Mouse (Mus musculus) stomach, embryonic 14.5 days (tissue): ENCODE measurements around the gene Tinagl1. TPM values are rescaled to one million over a fixed set of nuclear protein-coding genes. Genes with fewer than 3 reads are reported as not detected.

Experiments used
- ATAC-seq: fragments of 200-750 bp; cut with Nextera tagmentation; 2 replicates; pipeline ENCODE4 v1.8.0; 2017; ENCODE audit warnings: low read depth, moderate TSS enrichment; ENCODE audit not compliant: insufficient number of reproducible peaks, insufficient read depth, low FRiP score
- H3K27ac ChIP-seq: fragments of 300-500 bp; sonication (generic); 2 replicates; pipeline ENCODE4 v1.5.1; 2014; ENCODE audit warnings: mild to moderate bottlenecking, low read length, moderate library complexity, mixed read lengths
- H3K27me3 ChIP-seq: fragments of 300-500 bp; sonication (generic); 2 replicates; pipeline ENCODE4 v1.6.1; 2014; ENCODE audit warnings: low read length, control low read depth, mixed read lengths; ENCODE audit not compliant: control insufficient read depth, insufficient read depth
- H3K36me3 ChIP-seq: fragments of 300-500 bp; sonication (generic); 2 replicates; pipeline ENCODE4 v1.6.1; 2014; ENCODE audit warnings: mild to moderate bottlenecking, control low read depth, low read length, moderate library complexity, mixed read lengths; ENCODE audit not compliant: control insufficient read depth, insufficient read depth
- H3K4me1 ChIP-seq: fragments of 300-500 bp; sonication (generic); 2 replicates; pipeline ENCODE4 v1.6.1; 2014; ENCODE audit warnings: low read length, control low read depth, mixed read lengths; ENCODE audit not compliant: control insufficient read depth, insufficient read depth
- H3K4me2 ChIP-seq: fragments of 300-500 bp; sonication (generic); replicated peaks from 2 replicates; pipeline ENCODE4 v1.6.1; 2014; ENCODE audit warnings: low read depth, low read length, control low read depth
- H3K4me3 ChIP-seq: fragments of 300-500 bp; sonication (generic); 2 replicates; pipeline ENCODE4 v1.5.1; 2014; ENCODE audit warnings: low read depth, low read length, control low read depth
- H3K9ac ChIP-seq: fragments of 300-500 bp; sonication (generic); replicated peaks from 2 replicates; pipeline ENCODE4 v1.6.1; 2014; ENCODE audit warnings: low read depth, mild to moderate bottlenecking, control low read depth, low read length, moderate library complexity, mixed read lengths
- H3K9me3 ChIP-seq: fragments of 300-500 bp; sonication (generic); 2 replicates; pipeline ENCODE4 v1.6.1; 2016; ENCODE audit warnings: low read depth, low read length, control low read depth; ENCODE audit not compliant: control insufficient read depth
- WGBS: fragments of 180-500 bp; shearing (Covaris S2); extraction: QIAGEN DNeasy Blood & Tissue Kit; methylation state at CpG from one replicate; pipeline ENCODE4 v1.1.7; 2014; 5-methylcytosine and 5-hydroxymethylcytosine counted together
- polyA plus RNA-seq: library from polyadenylated mRNA; unstranded; fragments of >200 nt; fragmentation: Nextera tagmentation; extraction: Ambion mirVana; gene quantifications from 2 replicates; pipeline ENCODE4 v1.2.1, GENCODE M21; 2014

Gene Tinagl1
- polyA plus RNA-seq, 1 experiment from 2014 or later, result 22.1 TPM

DNA sequence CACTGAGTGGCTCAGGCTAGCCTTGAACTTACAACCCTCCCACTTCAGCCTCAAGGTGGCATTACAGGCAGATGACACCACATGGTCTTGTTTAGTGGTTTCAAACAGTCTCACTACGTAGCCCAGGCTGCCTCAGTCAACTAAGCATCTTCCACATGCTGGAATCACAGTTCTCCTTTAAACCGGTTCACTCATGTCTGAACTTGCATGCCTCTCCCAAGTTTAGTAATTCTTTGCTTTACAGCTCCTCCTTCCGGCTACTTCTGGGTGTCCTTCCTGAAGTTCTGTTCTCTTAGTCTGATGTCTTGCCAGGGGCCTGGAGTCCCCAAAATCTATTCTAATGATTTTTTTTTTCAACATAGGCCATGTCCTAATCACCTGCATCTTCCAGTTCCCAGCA, 20.7 kb downstream of the Tinagl1 start:
- H3K4me2 ChIP-seq, result no peak overlapping the region
- H3K27ac ChIP-seq, result no peak overlapping the region
- 74% methylated on average over 3 of the region's 3 CpGs for WGBS
- H3K4me3 ChIP-seq, result no peak overlapping the region
- no peaks in the 10 kb centered on the region for H3K4me1 ChIP-seq
- H3K9me3 ChIP-seq, result no peaks in the 10 kb centered on the region
- no peaks in the 10 kb centered on the region for H3K36me3 ChIP-seq
- ATAC-seq, result no peak
- peaks cover 2% of the 10 kb centered on the region; the same call in 1 of the 2 replicates for H3K27me3 ChIP-seq
- H3K9ac ChIP-seq, result no peak overlapping the region

DNA sequence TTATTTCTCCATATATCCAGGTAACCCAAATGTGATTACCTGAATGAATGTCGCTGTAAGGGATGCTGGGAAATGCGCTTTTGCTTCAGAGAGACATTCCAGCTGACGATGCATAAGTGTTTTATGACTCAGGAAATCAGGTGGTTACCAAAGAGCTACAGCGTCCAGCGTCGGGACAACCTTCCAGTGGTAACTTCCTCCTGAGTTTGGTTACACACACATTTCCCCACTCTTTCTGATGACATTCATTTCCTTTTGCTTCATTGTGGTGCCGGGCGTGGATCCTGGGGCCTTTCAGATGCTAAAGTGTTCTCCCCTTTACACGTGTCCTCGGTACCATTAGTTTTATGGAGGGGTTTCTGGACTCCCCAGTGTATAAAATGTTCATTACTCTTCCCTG, 26.5 kb downstream of the Tinagl1 start:
- Histone ChIP-seq H3K27ac (no peak overlapping the region), H3K27me3 (peaks cover 2% of the 10 kb centered on the region; the same call in 1 of the 2 replicates), H3K4me1 (no peaks in the 10 kb centered on the region), H3K9ac (no peak overlapping the region), H3K9me3 (no peaks in the 10 kb centered on the region), H3K4me2 (no peak overlapping the region), H3K36me3 (no peaks in the 10 kb centered on the region), H3K4me3 (no peak overlapping the region)
- ATAC-seq, result no peak
- WGBS, result 77% methylated on average over 10 of the region's 10 CpGs

DNA sequence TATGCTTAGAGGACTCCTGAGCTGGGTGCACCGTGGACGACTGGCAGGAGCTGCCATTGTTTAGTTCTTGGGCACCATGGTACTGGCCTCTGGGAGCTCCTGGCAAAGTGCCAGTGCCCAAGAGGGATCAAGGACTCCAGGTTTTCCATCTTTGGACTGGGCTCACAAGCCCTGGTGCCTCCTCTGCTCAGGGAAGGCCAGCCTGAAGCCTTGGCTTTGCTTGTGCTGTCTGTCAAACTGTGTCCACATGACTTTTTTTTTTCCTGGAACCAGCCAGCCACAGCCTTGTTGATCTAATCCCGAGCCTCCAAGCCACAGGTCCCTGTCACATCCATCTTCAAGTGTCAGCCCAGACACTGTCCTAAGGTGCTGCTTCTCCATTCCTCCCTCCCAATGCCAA, 33.1 kb downstream of the Tinagl1 start:
- H3K4me3 ChIP-seq, result no peak overlapping the region
- no peak overlapping the region for H3K4me2 ChIP-seq
- 43% methylated on average over 3 of the region's 3 CpGs for WGBS
- H3K4me1 ChIP-seq, result peaks cover 6% of the 10 kb centered on the region; the same call in 1 of the 2 replicates
- no peaks in the 10 kb centered on the region for H3K36me3 ChIP-seq
- no peak overlapping the region for H3K9ac ChIP-seq
- no peak for ATAC-seq
- H3K9me3 ChIP-seq, result no peaks in the 10 kb centered on the region
- H3K27ac ChIP-seq, result no peak overlapping the region
- H3K27me3 ChIP-seq, result peaks cover 27% of the 10 kb centered on the region

GRCm38 (mm10) chr4:130140992-130141402, 33.9 kb downstream of the Tinagl1 start:
- Histone ChIP-seq H3K36me3 (no peaks in the 10 kb centered on the region), H3K27ac (no peak overlapping the region), H3K4me1 (peaks cover 6% of the 10 kb centered on the region; the same call in 1 of the 2 replicates), H3K4me2 (no peak overlapping the region), H3K27me3 (peaks cover 27% of the 10 kb centered on the region), H3K9ac (no peak overlapping the region), H3K9me3 (no peaks in the 10 kb centered on the region), H3K4me3 (no peak overlapping the region)
- WGBS, result 49% methylated on average over 9 of the region's 9 CpGs
- ATAC-seq, result no peak

- Histone ChIP-seq H3K27ac (no peak within 1 kb of the TSS), H3K9ac (no peak within 1 kb of the TSS), H3K4me2 (peak within 1 kb of the TSS; percentile 60), H3K27me3 (peaks cover 27% of the 10 kb centered on the region), H3K9me3 (no peaks in the 10 kb centered on the region), H3K4me1 (peaks cover 6% of the 10 kb centered on the region; the same call in 1 of the 2 replicates), H3K36me3 (no peaks in the 10 kb centered on the region), H3K4me3 (peak within 1 kb of the TSS; percentile 27)
- 3% methylated on average over 15 of the region's 15 CpGs for WGBS
- ATAC-seq, result no peak
These were observed 35.8 kb downstream of the Tinagl1 start, which contains the start of gene Hcrtr1 for GRCm38 (mm10) chr4:130139214-130139492. TSS of gene Hcrtr1 (minus strand) at chr4:130139359.

GRCm38 (mm10) chr4:130138441-130139213, 36.3 kb downstream of the Tinagl1 start:
- ATAC-seq, result peak; percentile 51; the same call in 1 of the 2 replicates
- H3K4me3 ChIP-seq, result peak overlapping the region; percentile 27
- H3K27me3 ChIP-seq, result peaks cover 27% of the 10 kb centered on the region
- H3K4me2 ChIP-seq, result peak overlapping the region; percentile 60
- no peak overlapping the region for H3K9ac ChIP-seq
- H3K9me3 ChIP-seq, result no peaks in the 10 kb centered on the region
- under 1% methylated on average over 50 of the region's 57 CpGs for WGBS
- H3K27ac ChIP-seq, result no peak overlapping the region
- H3K36me3 ChIP-seq, result no peaks in the 10 kb centered on the region
- peaks cover 6% of the 10 kb centered on the region; the same call in 1 of the 2 replicates for H3K4me1 ChIP-seq

- Histone ChIP-seq H3K9ac (no peak overlapping the region), H3K4me3 (no peak overlapping the region), H3K27ac (no peak overlapping the region), H3K36me3 (no peaks in the 10 kb centered on the region; the same call in 1 of the 2 replicates), H3K27me3 (0 out of 2 replicates have a peak, but pooled peaks cover 3% of the 10 kb centered on the region), H3K4me2 (no peak overlapping the region), H3K9me3 (no peaks in the 10 kb centered on the region), H3K4me1 (no peaks in the 10 kb centered on the region)
- WGBS, result 54% methylated on average over 6 of the region's 6 CpGs
- no peak for ATAC-seq
These were observed 41.5 kb downstream of the Tinagl1 start for GRCm38 (mm10) chr4:130133399-130133798.

- no peak overlapping the region for H3K9ac ChIP-seq
- no peak overlapping the region for H3K4me3 ChIP-seq
- no peaks in the 10 kb centered on the region for H3K4me1 ChIP-seq
- no peak overlapping the region for H3K4me2 ChIP-seq
- H3K27me3 ChIP-seq, result no peaks in the 10 kb centered on the region
- peaks cover 18% of the 10 kb centered on the region for H3K36me3 ChIP-seq
- no peak for ATAC-seq
- H3K9me3 ChIP-seq, result no peaks in the 10 kb centered on the region
- WGBS, result 87% methylated on average over 7 of the region's 7 CpGs
- 0 out of 2 replicates have a peak overlapping the region, but pooled peaks have one; percentile 6 for H3K27ac ChIP-seq
These were observed 43.3 kb downstream of the Tinagl1 start for GRCm38 (mm10) chr4:130131448-130132105.
